Mouse (Mus musculus) yolk sac, embryonic 10.5 days (tissue): ENCODE measurements around the gene Rab3b.

Experiments
- DNase-seq: peaks from one replicate; pipeline ENCODE4 v3.0.0-alpha.2; 2017; ENCODE audit warnings: low spot score

Gene Rab3b

DNA sequence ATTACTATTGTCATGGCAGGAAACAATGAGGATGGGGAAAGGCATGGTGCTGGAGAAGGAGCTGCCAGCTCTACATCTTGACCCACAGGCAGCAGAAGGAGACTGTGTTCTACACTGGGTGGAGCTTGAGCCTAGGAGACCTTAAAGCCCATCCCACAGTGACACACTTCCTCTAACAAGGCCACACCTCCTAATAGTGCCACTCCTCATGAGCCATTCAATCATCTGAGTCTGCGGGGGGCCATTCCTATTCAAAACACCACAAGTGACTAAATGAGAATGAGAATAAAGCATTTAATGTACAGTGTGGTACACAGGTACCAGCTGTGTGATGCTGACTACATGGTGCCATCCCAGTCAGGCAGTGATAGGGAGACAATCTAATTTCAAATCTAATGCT, 71.3 kb downstream of the Rab3b start:
- DNase-seq: no peak

DNA sequence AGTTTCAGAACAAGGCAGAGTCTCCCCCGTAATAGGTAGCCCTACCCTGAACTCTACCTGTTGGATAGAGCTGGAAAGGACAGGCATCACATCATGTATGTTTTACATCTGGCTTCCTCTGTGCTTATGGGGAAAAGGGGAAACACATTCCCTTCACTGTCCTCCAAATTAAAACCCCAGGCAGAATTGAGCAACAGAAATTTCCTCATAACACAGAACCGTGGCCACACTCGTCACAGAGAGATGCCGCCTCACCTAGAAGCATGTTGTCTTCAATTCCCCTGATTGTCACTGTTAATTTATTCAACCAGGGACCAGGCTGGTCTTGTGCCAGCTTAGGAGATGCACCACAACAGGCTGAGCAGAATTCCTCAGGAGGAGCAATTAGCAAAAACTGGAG, 72.8 kb downstream of the Rab3b start:
- no peak for DNase-seq

DNA sequence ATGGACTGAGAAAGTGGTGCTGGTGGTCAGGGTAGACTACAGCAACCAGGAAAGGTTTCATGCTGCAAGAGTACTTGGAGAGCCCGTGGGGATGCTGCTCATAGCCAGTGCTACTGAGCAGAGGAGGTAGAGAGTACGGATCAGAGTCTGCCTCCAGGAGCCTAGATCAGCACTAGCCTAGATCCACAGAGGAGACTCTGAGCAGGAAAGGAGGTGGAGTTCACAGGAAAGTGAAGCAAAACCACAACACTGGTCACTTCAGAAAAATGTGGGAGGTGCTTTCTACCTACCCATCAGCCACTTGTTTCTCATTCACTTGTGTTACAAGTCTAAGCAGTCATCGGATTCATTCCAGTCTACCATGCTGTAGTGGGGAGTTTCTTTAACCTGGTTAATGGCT, 80.8 kb downstream of the Rab3b start:
- no peak for DNase-seq

DNA sequence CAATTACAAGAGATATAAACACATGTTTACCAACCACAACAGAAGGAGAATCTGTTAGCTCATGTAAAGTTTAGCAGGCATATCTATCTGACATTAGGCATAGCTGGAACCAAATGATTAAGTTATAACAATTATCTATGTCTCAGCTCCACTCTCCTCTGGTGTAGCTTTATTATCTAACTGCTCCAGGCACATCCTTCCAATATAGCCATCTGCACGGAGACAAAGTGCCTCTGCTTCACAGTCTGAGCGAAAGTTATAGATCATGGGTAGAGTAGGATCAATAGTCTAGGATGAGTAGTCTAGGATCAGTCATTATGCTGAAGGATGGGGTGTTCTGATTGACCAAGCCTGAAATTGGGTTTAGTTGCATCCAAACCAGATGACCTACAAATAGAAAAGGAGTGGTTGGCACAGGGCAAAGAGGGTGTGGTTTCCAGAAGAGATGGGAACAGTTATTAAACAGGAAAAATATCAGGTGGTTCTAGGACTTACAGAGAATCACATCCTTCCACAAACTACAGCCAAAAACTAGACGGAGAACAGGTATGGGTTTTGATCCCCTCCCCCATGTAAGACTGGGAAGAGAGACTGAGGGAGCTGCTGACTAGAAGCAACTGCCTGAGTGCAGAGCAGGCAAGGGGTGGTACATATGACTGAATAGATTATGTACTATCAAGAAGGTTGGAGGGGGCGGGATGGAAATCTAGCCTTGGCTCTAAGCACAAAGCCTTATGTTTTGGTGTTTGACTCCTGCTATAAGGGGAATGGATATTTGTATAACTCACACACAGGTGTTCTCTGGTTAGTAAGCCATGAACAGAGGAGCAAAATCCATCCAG, 82.0 kb downstream of the Rab3b start:
- DNase-seq: no peak

DNA sequence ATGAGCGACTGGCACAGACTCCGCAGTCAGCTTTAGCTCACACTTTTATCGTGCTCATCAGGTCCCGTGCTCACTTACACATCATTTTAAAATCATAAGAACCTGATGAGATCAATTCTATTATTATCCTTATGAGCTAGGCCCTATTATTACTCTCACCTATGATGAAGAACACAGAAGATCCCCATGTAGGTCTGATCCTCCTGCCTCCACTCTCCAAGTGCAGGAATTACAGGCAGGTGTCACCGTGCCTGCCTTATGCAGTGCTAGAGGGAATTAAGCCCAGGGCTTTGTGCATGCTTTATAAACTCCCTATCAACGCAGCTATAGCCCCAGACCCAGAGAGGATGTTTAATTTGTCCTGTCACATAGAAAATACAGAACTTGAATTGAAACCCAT, 84.2 kb downstream of the Rab3b start:
- no peak for DNase-seq

DNA sequence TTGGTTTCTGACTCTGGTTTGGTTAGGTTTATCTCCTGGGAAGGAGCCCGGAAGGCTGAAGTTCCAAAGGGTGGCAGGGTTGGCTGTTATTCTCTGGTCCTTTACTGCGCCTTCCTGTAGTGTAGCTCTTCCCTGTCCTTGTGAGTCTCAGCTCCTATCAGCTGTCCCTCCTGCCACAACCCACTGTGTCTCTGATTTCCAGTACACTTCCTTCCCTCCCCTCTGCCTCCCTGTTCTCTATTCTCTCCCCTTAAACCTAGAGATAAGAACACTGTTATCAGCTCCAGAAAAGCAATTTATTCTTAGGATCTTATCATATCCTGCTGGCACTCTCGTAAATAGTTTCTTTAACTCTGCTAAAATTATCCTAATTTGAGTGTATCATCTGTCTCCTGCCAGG, 90.7 kb downstream of the Rab3b start:
- no peak for DNase-seq

DNA sequence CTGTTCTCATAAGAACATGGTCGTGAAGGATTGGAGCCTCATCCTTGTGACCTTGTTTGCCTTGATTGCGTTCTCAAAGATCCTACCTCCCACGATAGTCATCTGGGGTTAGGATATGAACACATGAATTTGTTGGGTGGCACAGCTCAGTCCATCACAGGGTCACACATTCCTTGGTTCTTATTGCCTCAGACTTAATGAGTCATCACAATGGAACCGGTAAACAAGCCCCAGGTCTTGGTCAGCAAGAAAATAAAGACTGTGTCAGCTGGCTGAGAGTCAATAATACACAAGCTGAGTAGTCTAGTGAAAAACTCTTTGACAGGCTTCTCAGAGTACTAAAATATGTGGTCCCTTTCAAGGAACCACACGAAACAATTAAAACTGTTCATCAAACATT, 92.2 kb downstream of the Rab3b start:
- DNase-seq: peak; percentile 15

DNA sequence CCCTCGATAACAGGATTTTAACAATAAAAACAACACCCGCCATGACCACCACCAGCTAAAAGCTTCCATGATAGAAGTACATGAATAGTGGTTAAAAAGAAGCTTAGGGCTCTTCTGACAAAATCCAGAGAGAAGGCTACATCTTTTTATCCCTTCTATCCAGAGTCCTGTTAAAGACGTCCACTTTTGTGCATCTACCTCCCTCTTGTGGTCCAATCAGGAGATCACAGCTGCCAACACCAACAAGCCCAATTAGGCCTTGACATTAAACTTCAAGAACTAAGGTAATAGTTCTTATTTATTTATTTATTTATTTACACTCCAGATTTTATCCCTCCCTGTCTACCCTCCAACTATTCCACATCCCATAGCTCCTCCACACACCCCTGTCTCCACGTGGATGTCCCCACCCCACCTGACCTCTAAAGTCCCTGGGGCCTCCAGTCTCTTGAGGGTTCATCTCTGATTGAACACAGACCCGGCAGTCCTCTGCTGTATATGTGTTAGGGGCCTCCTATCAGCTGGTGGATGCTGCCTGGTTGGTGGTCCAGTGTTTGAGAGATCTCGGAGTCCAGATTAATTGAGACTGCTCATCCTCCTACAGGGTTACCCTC, 97.7 kb downstream of the Rab3b start:
- DNase-seq: peak; percentile 21

DNA sequence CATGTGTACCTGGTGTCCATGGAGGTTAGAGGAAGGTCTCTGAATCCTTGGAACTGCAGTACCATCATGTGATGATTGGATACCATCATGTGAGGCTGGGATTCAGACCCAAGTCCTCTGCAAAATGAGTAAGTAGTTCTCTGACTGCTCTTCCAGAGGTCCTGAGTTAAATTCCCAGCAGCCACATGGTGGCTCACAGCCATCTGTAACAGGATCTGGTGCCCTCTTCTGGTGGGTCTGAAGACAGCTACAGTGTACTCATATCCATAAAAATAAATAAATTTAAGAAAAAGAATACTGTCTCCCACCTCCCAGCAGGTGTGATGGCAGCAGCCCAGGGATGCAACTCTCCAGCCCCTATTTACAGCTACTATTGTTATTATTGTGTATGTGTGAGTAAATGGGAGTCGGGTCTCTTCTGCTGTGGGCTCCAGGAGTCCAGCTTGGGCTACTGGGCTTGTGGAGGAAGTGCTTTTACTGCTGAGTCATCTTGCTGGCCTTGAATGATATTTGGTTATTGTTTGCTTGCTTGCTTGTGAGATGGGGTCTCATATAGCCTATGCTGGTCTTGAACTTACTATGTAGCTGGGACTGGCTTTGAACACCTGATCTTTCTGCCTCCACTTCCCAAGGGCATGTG, 108.1 kb downstream of the Rab3b start:
- no peak for DNase-seq

DNA sequence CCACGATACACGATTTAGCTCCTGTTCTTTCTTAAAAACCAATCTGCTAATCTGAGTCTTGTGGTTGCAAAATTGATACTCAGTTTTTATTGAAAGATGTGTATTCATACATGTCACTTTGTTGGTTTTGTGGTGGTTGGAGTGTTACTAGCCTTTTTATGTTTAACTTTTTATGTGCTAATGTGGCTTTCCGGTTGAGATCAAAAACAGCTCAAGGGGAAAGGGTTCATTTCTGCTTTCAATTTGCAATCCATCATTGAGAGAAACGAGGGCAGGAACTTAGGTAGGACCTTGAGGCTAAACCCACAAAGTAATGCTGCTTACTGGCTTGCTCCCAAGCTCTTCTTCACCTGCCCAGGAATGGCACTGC, 108.6 kb downstream of the Rab3b start:
- no peak for DNase-seq

DNA sequence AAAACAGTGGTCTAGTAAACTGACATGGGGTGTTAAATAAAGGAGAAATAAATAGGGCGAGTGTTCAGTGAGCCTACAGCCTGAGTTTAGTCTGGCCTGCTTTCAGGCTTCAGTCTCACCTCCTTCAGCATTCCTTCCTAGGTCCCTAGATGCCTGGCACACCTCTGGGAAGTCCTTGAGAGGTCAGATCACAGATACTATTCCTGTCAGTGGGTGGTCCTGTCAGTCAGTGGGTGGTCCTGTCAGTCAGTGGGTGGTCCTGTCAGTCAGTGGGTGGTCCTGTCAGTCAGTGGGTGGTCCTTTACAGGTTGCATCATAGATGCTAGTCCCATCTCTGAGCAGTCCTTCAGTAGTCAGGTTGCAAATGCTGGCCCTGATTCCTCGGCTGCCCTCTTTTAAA, 110.6 kb downstream of the Rab3b start:
- DNase-seq: no peak

DNA sequence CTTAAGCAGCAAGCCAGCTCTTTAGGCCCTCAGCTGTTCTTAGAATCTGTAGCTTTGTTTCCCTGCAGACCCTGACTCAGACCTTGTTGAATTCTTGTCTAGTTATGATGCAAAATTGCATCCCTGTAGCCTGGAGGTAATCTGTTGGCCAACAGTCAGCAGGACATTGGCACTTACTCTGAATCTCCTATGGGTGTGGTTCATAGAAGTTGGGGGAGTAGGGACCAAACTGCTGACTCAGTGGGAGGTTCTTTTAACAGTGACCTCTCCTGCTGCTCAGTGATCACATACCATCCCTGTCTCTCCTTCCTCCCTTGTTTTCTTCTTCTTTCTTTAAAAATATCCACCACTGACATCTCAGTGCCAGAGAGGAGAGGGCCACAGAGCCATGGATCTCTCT, 111.2 kb downstream of the Rab3b start:
- no peak for DNase-seq

DNA sequence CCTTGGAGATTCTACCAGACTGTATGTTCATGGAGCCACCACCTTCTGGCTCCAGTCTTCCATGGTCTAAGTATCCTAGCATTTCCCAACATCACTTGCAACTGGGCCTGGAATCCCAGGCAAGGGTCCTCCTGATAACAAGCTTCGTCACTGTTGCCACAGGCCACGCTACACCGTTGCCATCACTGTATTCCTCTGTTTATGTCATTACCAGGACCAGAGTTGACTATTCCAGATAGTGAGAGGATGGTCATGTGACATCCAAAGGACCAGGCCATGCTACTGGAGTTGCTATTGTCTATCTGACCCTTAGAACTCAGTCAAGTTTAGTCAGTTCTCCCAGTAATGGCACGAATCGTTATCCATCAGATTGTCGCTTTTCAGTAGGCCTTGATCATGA, 111.7 kb downstream of the Rab3b start:
- DNase-seq: no peak

DNA sequence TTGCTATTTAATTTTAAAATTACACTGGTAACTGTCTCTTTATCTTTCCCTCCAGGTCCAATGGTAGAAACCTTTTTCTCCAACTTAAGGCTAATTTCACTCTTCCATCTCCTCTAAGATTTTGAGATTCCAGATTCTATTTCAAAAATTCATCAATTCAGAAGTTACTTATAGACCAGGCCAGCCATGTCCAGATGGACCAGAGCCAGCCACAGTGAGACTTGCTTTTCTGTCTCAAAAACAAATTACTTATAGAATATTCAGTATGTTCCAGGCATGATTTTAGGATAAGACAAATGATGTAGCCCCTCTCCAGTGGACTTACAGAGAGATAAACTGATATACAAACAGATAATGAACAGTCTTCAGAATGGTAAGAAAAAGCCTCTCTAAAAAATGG, 112.9 kb downstream of the Rab3b start:
- no peak for DNase-seq
